In genomic region chr4:53323195-53323594, GRCm38 (mm10) we compare ENCODE assay signal across 7 mouse cellular contexts.
"Had no signal": no experiment of that assay in that cellular context is flagged by ENCODE, and none has a peak within 500 bp of the region (broad histone marks: within the 10 kb centered on the region; RNA-seq: fewer than 3 reads in every experiment).

No protein-coding gene starts in this region.

- DNase-seq: kidney, adult 18-20 months; kidney, postnatal 10 days; kidney, postnatal 4 days; liver; lung, adult 2 months; lung, postnatal 36 days; thymus, postnatal 4 days had no signal
